Mouse (Mus musculus) forebrain, embryonic 11.5 days (tissue): ENCODE data around the gene Abo. TPM values are rescaled to one million over a fixed set of nuclear protein-coding genes. Genes with fewer than 3 reads are reported as not detected.

Source experiments
- ATAC-seq: fragments of 200-750 bp; cut with Nextera tagmentation; replicated peaks from 2 replicates; pipeline ENCODE4 v1.8.0; 2017; ENCODE audit warnings: moderate TSS enrichment; ENCODE audit not compliant: low FRiP score
- DNase-seq: peaks from one replicate; pipeline ENCODE4 v3.0.0-alpha.2; 2017; ENCODE audit warnings: low spot score
- H3K27ac ChIP-seq: fragments of 300-500 bp; sonication (generic); 2 replicates; pipeline ENCODE4 v1.5.1; 2014; ENCODE audit warnings: low read depth, low read length
- H3K27me3 ChIP-seq: fragments of 300-500 bp; sonication (generic); 2 replicates; pipeline ENCODE4 v1.6.1; 2014; ENCODE audit warnings: mild to moderate bottlenecking, low read length, mixed read lengths; ENCODE audit not compliant: control insufficient read depth, insufficient read depth
- H3K36me3 ChIP-seq: fragments of 300-500 bp; sonication (generic); 2 replicates; pipeline ENCODE4 v1.6.1; 2014; ENCODE audit warnings: mild to moderate bottlenecking, low read length, moderate library complexity, mixed read lengths; ENCODE audit not compliant: control insufficient read depth, insufficient read depth
- H3K4me1 ChIP-seq: fragments of 300-500 bp; sonication (generic); replicated peaks from 2 replicates; pipeline ENCODE4 v1.6.1; 2014; ENCODE audit warnings: low read length, mixed read lengths; ENCODE audit not compliant: control insufficient read depth, insufficient read depth
- H3K4me2 ChIP-seq: fragments of 300-500 bp; sonication (generic); 2 replicates; pipeline ENCODE4 v1.6.1; 2014; ENCODE audit warnings: low read depth, mild to moderate bottlenecking, low read length, moderate library complexity, mixed read lengths; ENCODE audit not compliant: severe bottlenecking
- H3K4me3 ChIP-seq: fragments of 300-500 bp; sonication (generic); 2 replicates; pipeline ENCODE4 v1.5.1; 2014; ENCODE audit warnings: low read depth, low read length
- H3K9ac ChIP-seq: fragments of 300-500 bp; sonication (generic); 2 replicates; pipeline ENCODE4 v1.6.1; 2014; ENCODE audit warnings: low read length
- H3K9me3 ChIP-seq: fragments of 300-500 bp; sonication (generic); 2 replicates; pipeline ENCODE4 v1.6.1; 2016; ENCODE audit warnings: low read length, mixed read lengths; ENCODE audit not compliant: control insufficient read depth
- WGBS: fragments of 180-500 bp; shearing (Covaris S2); extraction: QIAGEN DNeasy Blood & Tissue Kit; methylation state at CpG from one replicate; pipeline ENCODE4 v1.1.7; 2014; 5-methylcytosine and 5-hydroxymethylcytosine counted together
- polyA plus RNA-seq: library from polyadenylated mRNA; unstranded; fragments of >200 nt; fragmentation: Nextera tagmentation; extraction: Ambion mirVana; gene quantifications from 2 replicates; pipeline ENCODE4 v1.2.1, GENCODE M21; 2014

The Abo gene
- polyA plus RNA-seq, 1 experiment from 2014 or later, result not detected

- Histone ChIP-seq H3K4me1 (peaks cover 8% of the 10 kb centered on the region), H3K36me3 (peaks cover 21% of the 10 kb centered on the region; the same call in 1 of the 2 replicates), H3K4me2 (peak overlapping the region; percentile 60; the same call in 1 of the 2 replicates), H3K27me3 (no peaks in the 10 kb centered on the region), H3K27ac (no peak overlapping the region), H3K4me3 (peak overlapping the region; percentile 93), H3K9me3 (no peaks in the 10 kb centered on the region), H3K9ac (peak overlapping the region; percentile 47)
- DNase-seq, result peak; percentile 50
- 87% methylated on average over 18 of the region's 18 CpGs for WGBS
- ATAC-seq, result no peak
Observed at GRCm38 (mm10) chr2:26908710-26909386, 44.1 kb upstream of the Abo start.

- peaks cover 6% of the 10 kb centered on the region; the same call in 1 of the 2 replicates for H3K36me3 ChIP-seq
- 68% methylated on average over 4 of the region's 4 CpGs for WGBS
Observed at GRCm38 (mm10) chr2:26907109-26907508, 42.3 kb upstream of the Abo start.

GRCm38 (mm10) chr2:26906431-26906830 lies 41.7 kb upstream of the Abo start:
- no peak overlapping the region for H3K9ac ChIP-seq
- H3K9me3 ChIP-seq, result no peaks in the 10 kb centered on the region
- no peak overlapping the region for H3K27ac ChIP-seq
- no peaks in the 10 kb centered on the region for H3K27me3 ChIP-seq
- peaks cover 10% of the 10 kb centered on the region for H3K4me1 ChIP-seq
- no peak overlapping the region for H3K4me2 ChIP-seq
- H3K4me3 ChIP-seq, result no peak overlapping the region
- ATAC-seq (no peak), DNase-seq (no peak)
- 85% methylated on average over 3 of the region's 3 CpGs for whole genome bisulfite sequencing
- H3K36me3 ChIP-seq, result peaks cover 5% of the 10 kb centered on the region; the same call in 1 of the 2 replicates

More at GRCm38 (mm10) chr2:26907109-26907508, 42.3 kb upstream of the Abo start:
- ATAC-seq (no peak), DNase-seq (peak; percentile 57)
- Histone ChIP-seq H3K4me3 (no peak overlapping the region), H3K9ac (no peak overlapping the region), H3K27me3 (no peaks in the 10 kb centered on the region), H3K4me2 (no peak overlapping the region), H3K4me1 (peaks cover 6% of the 10 kb centered on the region), H3K9me3 (no peaks in the 10 kb centered on the region), H3K27ac (no peak overlapping the region)

- no peaks in the 10 kb centered on the region for H3K9me3 ChIP-seq
- H3K4me1 ChIP-seq, result peaks cover 10% of the 10 kb centered on the region
- no peak overlapping the region for H3K4me3 ChIP-seq
- no peak overlapping the region for H3K27ac ChIP-seq
- no peak overlapping the region for H3K4me2 ChIP-seq
- ATAC-seq, result no peak
- WGBS, result 85% methylated on average over 2 of the region's 2 CpGs
- DNase-seq, result peak; percentile 40
- peaks cover 5% of the 10 kb centered on the region; the same call in 1 of the 2 replicates for H3K36me3 ChIP-seq
- no peak overlapping the region for H3K9ac ChIP-seq
- no peaks in the 10 kb centered on the region for H3K27me3 ChIP-seq
Observed at GRCm38 (mm10) chr2:26905936-26906335, 41.2 kb upstream of the Abo start.

- Histone ChIP-seq H3K36me3 (peaks cover 8% of the 10 kb centered on the region), H3K9ac (peak overlapping the region; percentile 74), H3K27ac (peak overlapping the region; percentile 82), H3K9me3 (no peaks in the 10 kb centered on the region), H3K4me2 (peak overlapping the region; percentile 78), H3K27me3 (no peaks in the 10 kb centered on the region), H3K4me1 (peaks cover 7% of the 10 kb centered on the region), H3K4me3 (peak overlapping the region; percentile 80)
- peak; percentile 43 for DNase-seq
- WGBS, result 10% methylated on average over 7 of the region's 7 CpGs
- no peak for ATAC-seq
Observed at GRCm38 (mm10) chr2:26903311-26903710, 38.5 kb upstream of the Abo start.

GRCm38 (mm10) chr2:26902467-26903220 lies 37.9 kb upstream of the Abo start, which contains the start of gene Surf6:
Gene Surf6 (minus strand): TSS chr2:26902879.
- Histone ChIP-seq H3K9ac (peak within 1 kb of the TSS; percentile 74), H3K9me3 (no peaks in the 10 kb centered on the region), H3K4me3 (peak within 1 kb of the TSS; percentile 80), H3K4me2 (peak within 1 kb of the TSS; percentile 78), H3K27me3 (no peaks in the 10 kb centered on the region), H3K36me3 (peaks cover 7% of the 10 kb centered on the region), H3K4me1 (peaks cover 7% of the 10 kb centered on the region), H3K27ac (peak within 1 kb of the TSS; percentile 82)
- under 1% methylated on average over 41 of the region's 41 CpGs for WGBS
- peak; percentile 96 for DNase-seq
- peak; percentile 94 for ATAC-seq

- Histone ChIP-seq H3K27ac (peak overlapping the region; percentile 82; the same call in 1 of the 2 replicates), H3K4me2 (peak overlapping the region; percentile 78), H3K36me3 (peaks cover 7% of the 10 kb centered on the region), H3K4me1 (peaks cover 7% of the 10 kb centered on the region), H3K9me3 (no peaks in the 10 kb centered on the region), H3K4me3 (peak overlapping the region; percentile 80), H3K9ac (peak overlapping the region; percentile 74), H3K27me3 (no peaks in the 10 kb centered on the region)
- no peak for ATAC-seq
- peak; percentile 48 for DNase-seq
- 19% methylated on average over 7 of the region's 7 CpGs for WGBS
Observed at GRCm38 (mm10) chr2:26901834-26902400, 37.1 kb upstream of the Abo start.

GRCm38 (mm10) chr2:26900731-26901130 lies 36.0 kb upstream of the Abo start:
- H3K36me3 ChIP-seq, result peaks cover 11% of the 10 kb centered on the region
- H3K4me3 ChIP-seq, result no peak overlapping the region
- WGBS, result 74% methylated on average over 1 of the region's 1 CpGs

More at GRCm38 (mm10) chr2:26900731-26901130, 36.0 kb upstream of the Abo start:
- no peak overlapping the region for H3K9ac ChIP-seq
- peaks cover 7% of the 10 kb centered on the region for H3K4me1 ChIP-seq
- no peak overlapping the region for H3K4me2 ChIP-seq
- no peaks in the 10 kb centered on the region for H3K9me3 ChIP-seq
- no peak for ATAC-seq
- H3K27ac ChIP-seq, result no peak overlapping the region
- DNase-seq, result peak; percentile 31
- H3K27me3 ChIP-seq, result no peaks in the 10 kb centered on the region
